In the genomic region with DNA sequence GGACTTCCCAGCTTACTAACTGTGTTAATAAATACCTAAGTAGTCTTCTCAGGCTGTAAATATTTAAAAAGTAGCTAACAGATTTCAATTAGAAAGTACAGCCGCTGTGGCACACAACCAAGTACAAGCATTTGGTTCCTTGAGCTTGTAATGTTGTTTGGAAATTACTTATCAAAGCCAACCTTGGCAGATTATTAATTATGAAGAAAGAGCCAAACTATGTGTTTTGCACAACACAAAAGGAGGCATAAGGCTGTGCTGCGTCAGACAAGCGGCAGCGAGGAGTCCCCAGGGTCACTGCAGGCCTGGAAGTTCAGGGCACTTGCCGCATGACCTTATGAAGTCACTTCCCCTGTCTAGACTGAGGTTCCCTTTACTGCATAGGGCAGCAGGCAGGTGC, we compare ENCODE assay signal across 16 mouse cellular contexts.
"Had no signal": no experiment of that assay in that cellular context is flagged by ENCODE, and none has a peak within 500 bp of the region (broad histone marks: within the 10 kb centered on the region; RNA-seq: fewer than 3 reads in every experiment).

No protein-coding gene starts in this region.

- DNase-seq: liver; liver, embryonic 13.5 days; liver, postnatal 0 days; lung, postnatal 14 days; right cerebral cortex, adult 18-20 months; thymus, adult 18-20 months; thymus, postnatal 14 days had no signal

- H3K4me3 ChIP-seq: limb, embryonic 12.5 days; liver, embryonic 13.5 days; lung, embryonic 15.5 days; megakaryocyte, embryonic 14.5 days; midbrain, embryonic 12.5 days had no signal

- H3K27ac ChIP-seq: kidney, postnatal 0 days; limb, embryonic 12.5 days; liver, embryonic 13.5 days; lung, embryonic 15.5 days; macrophage; midbrain, embryonic 12.5 days; stomach, postnatal 0 days had no signal

- H3K9me3 ChIP-seq: limb, embryonic 12.5 days; liver, embryonic 13.5 days; lung, embryonic 15.5 days; megakaryocyte, embryonic 14.5 days; midbrain, embryonic 12.5 days had no signal

- H3K27me3 ChIP-seq: limb, embryonic 12.5 days; liver, embryonic 13.5 days; lung, embryonic 15.5 days; megakaryocyte, embryonic 14.5 days; midbrain, embryonic 12.5 days had no signal

- H3K4me2 ChIP-seq: limb, embryonic 12.5 days; liver, embryonic 13.5 days; lung, embryonic 15.5 days; midbrain, embryonic 12.5 days had no signal

- ATAC-seq: inflammation-experienced regulatory T-cells, adult 6 months; liver, postnatal 0 days; midbrain, embryonic 16.5 days had no signal

- H3K9ac ChIP-seq: limb, embryonic 12.5 days; liver, embryonic 13.5 days; liver, postnatal 0 days; lung, embryonic 15.5 days; midbrain, embryonic 12.5 days had no signal
